Mouse (Mus musculus) liver, embryonic 15.5 days (tissue): ENCODE results near the gene Zfp652. TPM values are rescaled to one million over a fixed set of nuclear protein-coding genes. Genes with fewer than 3 reads are reported as not detected.
"Not testable (repeated sequence)": the region's sequence is repeated elsewhere in the genome, so short reads cannot be mapped to it uniquely, and the experiment has no call there.

Experiments
- ATAC-seq: fragments of 200-750 bp; cut with Nextera tagmentation; 2 replicates; pipeline ENCODE4 v1.8.0; 2017; ENCODE audit warnings: moderate number of reproducible peaks, mild to moderate bottlenecking, moderate library complexity; ENCODE audit not compliant: insufficient read depth
- H3K27ac ChIP-seq: fragments of 300-500 bp; sonication (generic); replicated peaks from 2 replicates; pipeline ENCODE4 v1.5.1; 2015; ENCODE audit warnings: mild to moderate bottlenecking, inconsistent platforms
- H3K27me3 ChIP-seq: fragments of 300-500 bp; sonication (generic); 2 replicates; pipeline ENCODE4 v1.6.1; 2015; ENCODE audit warnings: mild to moderate bottlenecking, inconsistent platforms
- H3K36me3 ChIP-seq: fragments of 300-500 bp; sonication (generic); replicated peaks from 2 replicates; pipeline ENCODE4 v1.6.1; 2015; ENCODE audit warnings: moderate library complexity, mild to moderate bottlenecking, inconsistent platforms
- H3K4me1 ChIP-seq: fragments of 300-500 bp; sonication (generic); replicated peaks from 2 replicates; pipeline ENCODE4 v1.6.1; 2015; ENCODE audit warnings: inconsistent platforms
- H3K4me2 ChIP-seq: fragments of 300-500 bp; sonication (generic); 2 replicates; pipeline ENCODE4 v1.6.1; 2015; ENCODE audit warnings: moderate library complexity, mild to moderate bottlenecking, inconsistent platforms
- H3K4me3 ChIP-seq: fragments of 300-500 bp; sonication (generic); replicated peaks from 2 replicates; pipeline ENCODE4 v1.5.1; 2015; ENCODE audit warnings: mild to moderate bottlenecking, inconsistent platforms
- H3K9ac ChIP-seq: fragments of 300-500 bp; sonication (generic); 2 replicates; pipeline ENCODE4 v1.6.1; 2015; ENCODE audit warnings: moderate library complexity, mild to moderate bottlenecking, inconsistent platforms
- H3K9me3 ChIP-seq: fragments of 300-500 bp; sonication (generic); replicated peaks from 2 replicates; pipeline ENCODE4 v1.6.1; 2016; ENCODE audit warnings: inconsistent platforms
- WGBS: fragments of 180-500 bp; shearing (Covaris S2); methylation state at CpG from one replicate; pipeline ENCODE4 v1.1.7; 2015; ENCODE audit warnings: mixed read lengths; ENCODE audit not compliant: insufficient replicate concordance; 5-methylcytosine and 5-hydroxymethylcytosine counted together
- polyA plus RNA-seq: library from polyadenylated mRNA; unstranded; fragments of >200 nt; fragmentation: Nextera tagmentation; extraction: Ambion mirVana; gene quantifications from 2 replicates; pipeline ENCODE4 v1.2.1, GENCODE M21; 2015

Gene Zfp652
- polyA plus RNA-seq, 1 experiment from 2014 or later: 5.5 TPM

GRCm38 (mm10) chr11:95857306-95857705 is 144.8 kb downstream of the Zfp652 start:
- Histone ChIP-seq H3K27me3 (no peaks in the 10 kb centered on the region), H3K4me3 (peak overlapping the region; percentile 83), H3K27ac (no peak overlapping the region), H3K4me2 (peak overlapping the region; percentile 91), H3K4me1 (peaks cover 41% of the 10 kb centered on the region), H3K9me3 (no peaks in the 10 kb centered on the region), H3K9ac (no peak overlapping the region), H3K36me3 (no peaks in the 10 kb centered on the region)
- WGBS: 79% methylated on average over 4 of the region's 4 CpGs
- ATAC-seq: no peak

- Histone ChIP-seq H3K27ac (peak overlapping the region; percentile 97), H3K9ac (peak overlapping the region; percentile 81), H3K9me3 (no peaks in the 10 kb centered on the region), H3K27me3 (no peaks in the 10 kb centered on the region), H3K4me1 (peaks cover 42% of the 10 kb centered on the region), H3K4me2 (peak overlapping the region; percentile 91), H3K4me3 (peak overlapping the region; percentile 83), H3K36me3 (no peaks in the 10 kb centered on the region)
- WGBS: 28% methylated on average over 21 of the region's 21 CpGs
- no peak for ATAC-seq
Observed at GRCm38 (mm10) chr11:95857716-95858527, 145.4 kb downstream of the Zfp652 start.

GRCm38 (mm10) chr11:95858528-95859467 is 146.3 kb downstream of the Zfp652 start:
- H3K36me3 ChIP-seq: no peaks in the 10 kb centered on the region
- WGBS: under 1% methylated on average over 58 of the region's 58 CpGs
- no peaks in the 10 kb centered on the region for H3K27me3 ChIP-seq
- peak overlapping the region; percentile 81 for H3K9ac ChIP-seq
- peaks cover 38% of the 10 kb centered on the region for H3K4me1 ChIP-seq
- H3K4me2 ChIP-seq: peak overlapping the region; percentile 91
- H3K27ac ChIP-seq: peak overlapping the region; percentile 97
- no peaks in the 10 kb centered on the region for H3K9me3 ChIP-seq
- H3K4me3 ChIP-seq: peak overlapping the region; percentile 83
- ATAC-seq: peak; percentile 96

GRCm38 (mm10) chr11:95859468-95859855 is 147.0 kb downstream of the Zfp652 start:
- WGBS: under 1% methylated on average over 35 of the region's 35 CpGs
- peak; percentile 51 for ATAC-seq
- H3K27me3 ChIP-seq: no peaks in the 10 kb centered on the region

GRCm38 (mm10) chr11:95860071-95860490 is 147.6 kb downstream of the Zfp652 start:
- Histone ChIP-seq H3K27me3 (no peaks in the 10 kb centered on the region), H3K27ac (peak overlapping the region; percentile 97), H3K9me3 (no peaks in the 10 kb centered on the region), H3K4me2 (peak overlapping the region; percentile 91), H3K4me1 (peaks cover 37% of the 10 kb centered on the region), H3K4me3 (peak overlapping the region; percentile 83), H3K9ac (peak overlapping the region; percentile 81), H3K36me3 (no peaks in the 10 kb centered on the region)
- peak; percentile 43 for ATAC-seq
- 17% methylated on average over 3 of the region's 3 CpGs for WGBS

More at GRCm38 (mm10) chr11:95859468-95859855, 147.0 kb downstream of the Zfp652 start:
- peaks cover 37% of the 10 kb centered on the region for H3K4me1 ChIP-seq
- peak overlapping the region; percentile 91 for H3K4me2 ChIP-seq
- no peaks in the 10 kb centered on the region for H3K36me3 ChIP-seq
- peak overlapping the region; percentile 83 for H3K4me3 ChIP-seq
- no peaks in the 10 kb centered on the region for H3K9me3 ChIP-seq
- peak overlapping the region; percentile 81 for H3K9ac ChIP-seq
- peak overlapping the region; percentile 97 for H3K27ac ChIP-seq

- Histone ChIP-seq H3K4me2 (no peak overlapping the region), H3K27me3 (no peaks in the 10 kb centered on the region), H3K36me3 (no peaks in the 10 kb centered on the region), H3K27ac (peak overlapping the region; percentile 35; the same call in 1 of the 2 replicates), H3K9me3 (no peaks in the 10 kb centered on the region), H3K9ac (no peak overlapping the region), H3K4me3 (no peak overlapping the region), H3K4me1 (peaks cover 37% of the 10 kb centered on the region)
- no peak for ATAC-seq
- 75% methylated on average over 8 of the region's 8 CpGs for WGBS
Observed at GRCm38 (mm10) chr11:95861397-95861796, 148.9 kb downstream of the Zfp652 start.

GRCm38 (mm10) chr11:95869442-95869841 is 157.0 kb downstream of the Zfp652 start:
- Histone ChIP-seq H3K9me3 (no peaks in the 10 kb centered on the region), H3K4me3 (no peak overlapping the region), H3K9ac (no peak overlapping the region), H3K36me3 (no peaks in the 10 kb centered on the region), H3K27ac (no peak overlapping the region), H3K4me1 (peaks cover 13% of the 10 kb centered on the region), H3K4me2 (no peak overlapping the region), H3K27me3 (no peaks in the 10 kb centered on the region)
- 64% methylated on average over 4 of the region's 4 CpGs for WGBS
- ATAC-seq: no peak

GRCm38 (mm10) chr11:95869918-95870470 is 157.5 kb downstream of the Zfp652 start:
- no peaks in the 10 kb centered on the region for H3K36me3 ChIP-seq
- H3K4me1 ChIP-seq: peaks cover 13% of the 10 kb centered on the region
- no peak overlapping the region for H3K4me2 ChIP-seq
- no peaks in the 10 kb centered on the region for H3K9me3 ChIP-seq
- ATAC-seq: no peak
- H3K9ac ChIP-seq: no peak overlapping the region
- no peaks in the 10 kb centered on the region for H3K27me3 ChIP-seq
- no peak overlapping the region for H3K4me3 ChIP-seq
- WGBS: 53% methylated on average over 6 of the region's 6 CpGs
- H3K27ac ChIP-seq: no peak overlapping the region

GRCm38 (mm10) chr11:95875804-95876203 is 163.3 kb downstream of the Zfp652 start:
- no peak for ATAC-seq
- Histone ChIP-seq H3K9me3 (no peaks in the 10 kb centered on the region), H3K27ac (no peak overlapping the region), H3K4me1 (no peaks in the 10 kb centered on the region), H3K36me3 (no peaks in the 10 kb centered on the region), H3K4me2 (no peak overlapping the region), H3K27me3 (no peaks in the 10 kb centered on the region), H3K9ac (no peak overlapping the region), H3K4me3 (no peak overlapping the region)
- WGBS: 26% methylated on average over 9 of the region's 9 CpGs

GRCm38 (mm10) chr11:95876296-95876695 is 163.8 kb downstream of the Zfp652 start:
- no peak for ATAC-seq
- no peak overlapping the region for H3K4me2 ChIP-seq
- peaks cover 3% of the 10 kb centered on the region for H3K27me3 ChIP-seq
- 21% methylated on average over 7 of the region's 7 CpGs for WGBS
- H3K36me3 ChIP-seq: no peaks in the 10 kb centered on the region
- no peak overlapping the region for H3K4me3 ChIP-seq
- H3K9me3 ChIP-seq: no peaks in the 10 kb centered on the region
- H3K27ac ChIP-seq: no peak overlapping the region
- H3K4me1 ChIP-seq: no peaks in the 10 kb centered on the region
- H3K9ac ChIP-seq: no peak overlapping the region

GRCm38 (mm10) chr11:95879861-95880260 is 167.4 kb downstream of the Zfp652 start:
- H3K27me3 ChIP-seq, H3K4me3 ChIP-seq, H3K4me1 ChIP-seq, ATAC-seq, H3K4me2 ChIP-seq, H3K27ac ChIP-seq, H3K9me3 ChIP-seq, H3K36me3 ChIP-seq, H3K9ac ChIP-seq: not testable (repeated sequence)
- WGBS: 71% methylated on average over 2 of the region's 2 CpGs
